Mouse (Mus musculus) intestine, postnatal 0 days (tissue): Measurements from ENCODE around the gene Cyp4v3. TPM values are rescaled to one million over a fixed set of nuclear protein-coding genes. Genes with fewer than 3 reads are reported as not detected.

Experiments
- ATAC-seq: fragments of 200-750 bp; cut with Nextera tagmentation; 2 replicates; pipeline ENCODE4 v1.8.0; 2017; ENCODE audit warnings: mild to moderate bottlenecking, moderate TSS enrichment, moderate library complexity
- H3K27ac ChIP-seq: fragments of 300-500 bp; sonication (generic); 2 replicates; pipeline ENCODE4 v1.5.1; 2014; ENCODE audit warnings: mild to moderate bottlenecking, low read depth, low read length, moderate library complexity
- H3K27me3 ChIP-seq: fragments of 300-500 bp; sonication (generic); replicated peaks from 2 replicates; pipeline ENCODE4 v1.6.1; 2014; ENCODE audit warnings: low read length, mixed read lengths; ENCODE audit not compliant: control insufficient read depth, insufficient read depth
- H3K36me3 ChIP-seq: fragments of 300-500 bp; sonication (generic); 2 replicates; pipeline ENCODE4 v1.6.1; 2014; ENCODE audit warnings: mild to moderate bottlenecking, moderate library complexity; ENCODE audit not compliant: control insufficient read depth, insufficient read depth
- H3K4me1 ChIP-seq: fragments of 300-500 bp; sonication (generic); replicated peaks from 2 replicates; pipeline ENCODE4 v1.6.1; 2014; ENCODE audit warnings: antibody characterized with exemption, low read length, mixed read lengths; ENCODE audit not compliant: control insufficient read depth, insufficient read depth
- H3K4me2 ChIP-seq: fragments of 300-500 bp; sonication (generic); replicated peaks from 2 replicates; pipeline ENCODE4 v1.6.1; 2014; ENCODE audit warnings: low read depth, mild to moderate bottlenecking, moderate library complexity
- H3K4me3 ChIP-seq: fragments of 300-500 bp; sonication (generic); 2 replicates; pipeline ENCODE4 v1.5.1; 2014; ENCODE audit warnings: low read depth, low read length
- H3K9ac ChIP-seq: fragments of 300-500 bp; sonication (generic); 2 replicates; pipeline ENCODE4 v1.6.1; 2014; ENCODE audit warnings: mild to moderate bottlenecking, low read depth, low read length
- H3K9me3 ChIP-seq: fragments of 300-500 bp; sonication (generic); 2 replicates; pipeline ENCODE4 v1.6.1; 2016; ENCODE audit warnings: mixed run types; ENCODE audit not compliant: control insufficient read depth
- CTCF ChIP-seq: sonication (generic); IDR thresholded peaks from 2 replicates; pipeline ENCODE4 v1.5.1; 2016; ENCODE audit warnings: low read depth, mild to moderate bottlenecking, control low read depth, antibody characterized with exemption, moderate library complexity
- WGBS: fragments of 180-500 bp; shearing (Covaris S2); extraction: QIAGEN DNeasy Blood & Tissue Kit; methylation state at CpG from one replicate; pipeline ENCODE4 v1.1.7; 2014; 5-methylcytosine and 5-hydroxymethylcytosine counted together
- polyA plus RNA-seq: library from polyadenylated mRNA; unstranded; fragments of >200 nt; fragmentation: Nextera tagmentation; extraction: Ambion mirVana; gene quantifications from 2 replicates; pipeline ENCODE4 v1.2.1, GENCODE M21; 2015

The Cyp4v3 gene
- polyA plus RNA-seq, 1 experiment from 2014 or later: 2.2 TPM

- no peak for ATAC-seq
- 67% methylated on average over 10 of the region's 10 CpGs for WGBS
Observed at GRCm38 (mm10) chr8:45261920-45262319, 71.1 kb downstream of the Cyp4v3 start, which contains the start of gene F11. F11 (minus strand) TSS chr8:45262031.

GRCm38 (mm10) chr8:45258421-45258820 is 74.6 kb downstream of the Cyp4v3 start:
- WGBS: 86% methylated on average over 8 of the region's 8 CpGs
- H3K9ac ChIP-seq: no peak overlapping the region
- H3K9me3 ChIP-seq: no peaks in the 10 kb centered on the region
- H3K4me3 ChIP-seq: no peak overlapping the region
- H3K36me3 ChIP-seq: no peaks in the 10 kb centered on the region
- no peak overlapping the region for H3K27ac ChIP-seq
- no peak overlapping the region for H3K4me2 ChIP-seq
- H3K27me3 ChIP-seq: no peaks in the 10 kb centered on the region
- H3K4me1 ChIP-seq: no peaks in the 10 kb centered on the region
- no peak for TF ChIP-seq CTCF
- no peak for ATAC-seq

More at GRCm38 (mm10) chr8:45261920-45262319, 71.1 kb downstream of the Cyp4v3 start, which contains the start of gene F11:
- no peak within 1 kb of the TSS for H3K9ac ChIP-seq
- H3K4me3 ChIP-seq: no peak within 1 kb of the TSS
- no peaks in the 10 kb centered on the region for H3K36me3 ChIP-seq
- no peak within 1 kb of the TSS for H3K27ac ChIP-seq
- H3K4me2 ChIP-seq: no peak within 1 kb of the TSS
- H3K4me1 ChIP-seq: no peaks in the 10 kb centered on the region
- no peak for TF ChIP-seq CTCF
- no peaks in the 10 kb centered on the region for H3K9me3 ChIP-seq
- no peaks in the 10 kb centered on the region for H3K27me3 ChIP-seq

GRCm38 (mm10) chr8:45255040-45255439 is 78.0 kb downstream of the Cyp4v3 start:
- WGBS: 91% methylated on average over 12 of the region's 12 CpGs
- TF ChIP-seq CTCF: no peak
- H3K9ac ChIP-seq: no peak overlapping the region

More at GRCm38 (mm10) chr8:45255040-45255439, 78.0 kb downstream of the Cyp4v3 start:
- ATAC-seq: no peak
- Histone ChIP-seq H3K27me3 (no peaks in the 10 kb centered on the region), H3K4me1 (no peaks in the 10 kb centered on the region), H3K27ac (no peak overlapping the region), H3K9me3 (no peaks in the 10 kb centered on the region), H3K4me2 (no peak overlapping the region), H3K4me3 (no peak overlapping the region), H3K36me3 (no peaks in the 10 kb centered on the region)

Other genes starting within 250 kb of the Cyp4v3 start
- gene F11, start 71.2 kb downstream of the Cyp4v3 start, polyA plus RNA-seq: not detected in 2 replicates
- not detected in 2 replicates for gene Klkb1, start 38.4 kb downstream of the Cyp4v3 start, polyA plus RNA-seq
- gene Gm45753, start 24.8 kb downstream of the Cyp4v3 start, polyA plus RNA-seq: not detected in 2 replicates
- 3.1 and 3.5 TPM in 2 replicates for gene Fam149a, start 49.1 kb upstream of the Cyp4v3 start, polyA plus RNA-seq
- 0.93 and 1.8 TPM in 2 replicates for gene Tlr3, start 77.9 kb upstream of the Cyp4v3 start, polyA plus RNA-seq
- gene Sorbs2, start 174.6 kb upstream of the Cyp4v3 start, polyA plus RNA-seq: 16.0 and 16.2 TPM in 2 replicates